Mouse (Mus musculus) neural tube, embryonic 12.5 days (tissue): ENCODE measurements at regions not wholly inside any gene's neighbourhood (a gene's known extent, or its start where the extent isn't known, plus 50 kb on each side); places are given as distances from the start of the nearest gene placed in this dataset.

Experiments
- ATAC-seq: fragments of 200-750 bp; cut with Nextera tagmentation; 2 replicates; pipeline ENCODE4 v1.8.0; 2017; ENCODE audit warnings: low read depth, mild to moderate bottlenecking, moderate TSS enrichment, moderate library complexity; ENCODE audit not compliant: low FRiP score
- H3K27ac ChIP-seq: fragments of 300-500 bp; sonication (generic); 2 replicates; pipeline ENCODE4 v1.5.1; 2016
- H3K27me3 ChIP-seq: fragments of 300-500 bp; sonication (generic); replicated peaks from 2 replicates; pipeline ENCODE4 v1.6.1; 2016; ENCODE audit warnings: mild to moderate bottlenecking
- H3K36me3 ChIP-seq: fragments of 300-500 bp; sonication (generic); 2 replicates; pipeline ENCODE4 v1.6.1; 2016; ENCODE audit warnings: mild to moderate bottlenecking
- H3K4me1 ChIP-seq: fragments of 300-500 bp; sonication (generic); 2 replicates; pipeline ENCODE4 v1.6.1; 2016
- H3K4me2 ChIP-seq: fragments of 300-500 bp; sonication (generic); replicated peaks from 2 replicates; pipeline ENCODE4 v1.6.1; 2016; ENCODE audit warnings: mild to moderate bottlenecking
- H3K4me3 ChIP-seq: fragments of 300-500 bp; sonication (generic); 2 replicates; pipeline ENCODE4 v1.5.1; 2016
- H3K9ac ChIP-seq: fragments of 300-500 bp; sonication (generic); 2 replicates; pipeline ENCODE4 v1.6.1; 2016; ENCODE audit warnings: mild to moderate bottlenecking
- H3K9me3 ChIP-seq: fragments of 300-500 bp; sonication (generic); 2 replicates; pipeline ENCODE4 v1.6.1; 2016; ENCODE audit warnings: mild to moderate bottlenecking
- WGBS: fragments of 180-500 bp; shearing (Covaris S2); methylation state at CpG from one replicate; pipeline ENCODE4 v1.1.7; 2016; 5-methylcytosine and 5-hydroxymethylcytosine counted together

- 21% methylated on average over 6 of the region's 6 CpGs for WGBS
- Histone ChIP-seq H3K27ac (no peak overlapping the region), H3K36me3 (no peaks in the 10 kb centered on the region)
Measured at GRCm38 (mm10) chr6:103318081-103318480, 192.3 kb upstream of the Chl1 start.

GRCm38 (mm10) chr6:103318677-103319359 lies 191.6 kb upstream of the Chl1 start:
- no peak for ATAC-seq
- WGBS: 64% methylated on average over 3 of the region's 3 CpGs
- H3K4me3 ChIP-seq: no peak overlapping the region

More at GRCm38 (mm10) chr6:103318081-103318480, 192.3 kb upstream of the Chl1 start:
- no peaks in the 10 kb centered on the region for H3K27me3 ChIP-seq
- no peak overlapping the region for H3K4me2 ChIP-seq
- no peak overlapping the region for H3K9ac ChIP-seq
- no peak for ATAC-seq
- no peak overlapping the region for H3K4me3 ChIP-seq
- H3K4me1 ChIP-seq: 0 out of 2 replicates have a peak, but pooled peaks cover under 1% of the 10 kb centered on the region
- H3K9me3 ChIP-seq: no peaks in the 10 kb centered on the region

GRCm38 (mm10) chr6:103319964-103320363 lies 190.4 kb upstream of the Chl1 start:
- WGBS: 87% methylated on average over 2 of the region's 2 CpGs
- Histone ChIP-seq H3K4me1 (no peaks in the 10 kb centered on the region), H3K36me3 (no peaks in the 10 kb centered on the region), H3K4me3 (no peak overlapping the region), H3K27ac (no peak overlapping the region), H3K9me3 (no peaks in the 10 kb centered on the region), H3K27me3 (no peaks in the 10 kb centered on the region), H3K9ac (no peak overlapping the region), H3K4me2 (no peak overlapping the region)
- no peak for ATAC-seq

More at GRCm38 (mm10) chr6:103318677-103319359, 191.6 kb upstream of the Chl1 start:
- Histone ChIP-seq H3K9me3 (no peaks in the 10 kb centered on the region), H3K9ac (no peak overlapping the region), H3K27me3 (no peaks in the 10 kb centered on the region), H3K27ac (no peak overlapping the region), H3K4me2 (no peak overlapping the region), H3K4me1 (no peaks in the 10 kb centered on the region), H3K36me3 (no peaks in the 10 kb centered on the region)

- Histone ChIP-seq H3K9ac (no peak overlapping the region), H3K4me3 (no peak overlapping the region), H3K4me2 (no peak overlapping the region), H3K36me3 (no peaks in the 10 kb centered on the region), H3K27me3 (no peaks in the 10 kb centered on the region), H3K4me1 (no peaks in the 10 kb centered on the region), H3K27ac (no peak overlapping the region), H3K9me3 (no peaks in the 10 kb centered on the region)
- WGBS: 62% methylated on average over 4 of the region's 4 CpGs
- 0 out of 2 replicates have a peak, but pooled peaks have one; percentile 17 for ATAC-seq
Measured at GRCm38 (mm10) chr6:103320550-103320949, 189.8 kb upstream of the Chl1 start.

GRCm38 (mm10) chr6:103321058-103321457 lies 189.3 kb upstream of the Chl1 start:
- Histone ChIP-seq H3K4me3 (no peak overlapping the region), H3K4me2 (no peak overlapping the region), H3K9me3 (no peaks in the 10 kb centered on the region), H3K9ac (no peak overlapping the region), H3K27me3 (no peaks in the 10 kb centered on the region), H3K4me1 (no peaks in the 10 kb centered on the region), H3K36me3 (no peaks in the 10 kb centered on the region), H3K27ac (no peak overlapping the region)
- ATAC-seq: 0 out of 2 replicates have a peak, but pooled peaks have one; percentile 17
- WGBS: 82% methylated on average over 2 of the region's 2 CpGs

- no peak overlapping the region for H3K9ac ChIP-seq
- H3K4me3 ChIP-seq: no peak overlapping the region
- H3K4me1 ChIP-seq: no peaks in the 10 kb centered on the region
- H3K9me3 ChIP-seq: no peaks in the 10 kb centered on the region
- H3K27ac ChIP-seq: no peak overlapping the region
- no peak overlapping the region for H3K4me2 ChIP-seq
- no peak for ATAC-seq
- no peaks in the 10 kb centered on the region for H3K36me3 ChIP-seq
- no peaks in the 10 kb centered on the region for H3K27me3 ChIP-seq
Measured at GRCm38 (mm10) chr6:103322442-103322841, 187.9 kb upstream of the Chl1 start.

- ATAC-seq: no peak
- no peaks in the 10 kb centered on the region for H3K27me3 ChIP-seq
- H3K9me3 ChIP-seq: no peaks in the 10 kb centered on the region
- H3K9ac ChIP-seq: no peak overlapping the region
- no peaks in the 10 kb centered on the region for H3K4me1 ChIP-seq
- no peak overlapping the region for H3K4me2 ChIP-seq
- no peak overlapping the region for H3K27ac ChIP-seq
- H3K4me3 ChIP-seq: no peak overlapping the region
- H3K36me3 ChIP-seq: no peaks in the 10 kb centered on the region
Measured at GRCm38 (mm10) chr6:103335683-103336082, 174.7 kb upstream of the Chl1 start.

- Histone ChIP-seq H3K4me3 (no peak overlapping the region), H3K4me1 (no peaks in the 10 kb centered on the region), H3K27me3 (no peaks in the 10 kb centered on the region), H3K36me3 (no peaks in the 10 kb centered on the region), H3K4me2 (no peak overlapping the region), H3K27ac (no peak overlapping the region), H3K9ac (no peak overlapping the region), H3K9me3 (no peaks in the 10 kb centered on the region)
- WGBS: 75% methylated on average over 7 of the region's 7 CpGs
- ATAC-seq: no peak
Measured at GRCm38 (mm10) chr6:103339961-103340732, 170.2 kb upstream of the Chl1 start.

GRCm38 (mm10) chr6:103343515-103343914 lies 166.9 kb upstream of the Chl1 start:
- H3K4me2 ChIP-seq: no peak overlapping the region
- no peaks in the 10 kb centered on the region for H3K4me1 ChIP-seq
- H3K9me3 ChIP-seq: no peaks in the 10 kb centered on the region
- H3K36me3 ChIP-seq: no peaks in the 10 kb centered on the region
- no peaks in the 10 kb centered on the region for H3K27me3 ChIP-seq
- no peak overlapping the region for H3K4me3 ChIP-seq
- H3K27ac ChIP-seq: no peak overlapping the region
- no peak for ATAC-seq
- 59% methylated on average over 5 of the region's 5 CpGs for WGBS
- no peak overlapping the region for H3K9ac ChIP-seq

GRCm38 (mm10) chr6:103344413-103344812 lies 166.0 kb upstream of the Chl1 start:
- no peak overlapping the region for H3K27ac ChIP-seq
- no peak for ATAC-seq

GRCm38 (mm10) chr6:103345195-103345594 lies 165.2 kb upstream of the Chl1 start:
- no peak for ATAC-seq
- no peak overlapping the region for H3K27ac ChIP-seq
- H3K4me1 ChIP-seq: no peaks in the 10 kb centered on the region
- H3K4me3 ChIP-seq: no peak overlapping the region
- H3K9ac ChIP-seq: no peak overlapping the region
- 92% methylated on average over 3 of the region's 3 CpGs for WGBS
- H3K9me3 ChIP-seq: no peaks in the 10 kb centered on the region
- no peaks in the 10 kb centered on the region for H3K36me3 ChIP-seq
- H3K4me2 ChIP-seq: no peak overlapping the region
- no peaks in the 10 kb centered on the region for H3K27me3 ChIP-seq

More at GRCm38 (mm10) chr6:103344413-103344812, 166.0 kb upstream of the Chl1 start:
- H3K4me3 ChIP-seq: no peak overlapping the region
- 72% methylated on average over 2 of the region's 2 CpGs for WGBS
- H3K27me3 ChIP-seq: no peaks in the 10 kb centered on the region
- H3K36me3 ChIP-seq: no peaks in the 10 kb centered on the region
- no peak overlapping the region for H3K9ac ChIP-seq
- no peak overlapping the region for H3K4me2 ChIP-seq
- no peaks in the 10 kb centered on the region for H3K4me1 ChIP-seq
- H3K9me3 ChIP-seq: no peaks in the 10 kb centered on the region

- H3K4me1 ChIP-seq: no peaks in the 10 kb centered on the region
- H3K4me2 ChIP-seq: no peak overlapping the region
- no peak overlapping the region for H3K27ac ChIP-seq
- H3K9me3 ChIP-seq: no peaks in the 10 kb centered on the region
- H3K9ac ChIP-seq: no peak overlapping the region
- WGBS: 62% methylated on average over 3 of the region's 3 CpGs
- no peaks in the 10 kb centered on the region for H3K27me3 ChIP-seq
- peak; percentile 37; the same call in 1 of the 2 replicates for ATAC-seq
- H3K4me3 ChIP-seq: no peak overlapping the region
- H3K36me3 ChIP-seq: no peaks in the 10 kb centered on the region
Measured at GRCm38 (mm10) chr6:103352405-103353124, 157.8 kb upstream of the Chl1 start.
